Mouse (Mus musculus) embryonic facial prominence, embryonic 11.5 days (tissue): ENCODE measurements around the gene Stxbp2. TPM values are rescaled to one million over a fixed set of nuclear protein-coding genes. Genes with fewer than 3 reads are reported as not detected.

Source experiments
- ATAC-seq: fragments of 200-750 bp; cut with Nextera tagmentation; replicated peaks from 2 replicates; pipeline ENCODE4 v1.8.0; 2017; ENCODE audit warnings: low read depth; ENCODE audit not compliant: insufficient number of reproducible peaks, low FRiP score, low TSS enrichment
- DNase-seq: peaks from one replicate; pipeline ENCODE4 v3.0.0-alpha.2; 2015; ENCODE audit warnings: low spot score
- H3K27ac ChIP-seq: fragments of 300-500 bp; sonication (generic); replicated peaks from 2 replicates; pipeline ENCODE4 v1.5.1; 2014; ENCODE audit warnings: mild to moderate bottlenecking, low read depth, low read length, control low read depth
- H3K27me3 ChIP-seq: fragments of 300-500 bp; sonication (generic); 2 replicates; pipeline ENCODE4 v1.6.1; 2014; ENCODE audit warnings: mild to moderate bottlenecking, low read length, moderate library complexity, mixed read lengths; ENCODE audit not compliant: control insufficient read depth, insufficient read depth
- H3K36me3 ChIP-seq: fragments of 300-500 bp; sonication (generic); replicated peaks from 2 replicates; pipeline ENCODE4 v1.6.1; 2014; ENCODE audit warnings: low read depth, mild to moderate bottlenecking, low read length, moderate library complexity, mixed read lengths; ENCODE audit not compliant: control insufficient read depth, insufficient read depth
- H3K4me1 ChIP-seq: fragments of 300-500 bp; sonication (generic); 2 replicates; pipeline ENCODE4 v1.6.1; 2014; ENCODE audit warnings: low read length, mixed read lengths; ENCODE audit not compliant: control insufficient read depth, insufficient read depth
- H3K4me2 ChIP-seq: fragments of 300-500 bp; sonication (generic); 2 replicates; pipeline ENCODE4 v1.6.1; 2014; ENCODE audit warnings: low read depth, mild to moderate bottlenecking, control low read depth, low read length, moderate library complexity
- H3K4me3 ChIP-seq: fragments of 300-500 bp; sonication (generic); 2 replicates; pipeline ENCODE4 v1.5.1; 2014; ENCODE audit warnings: low read depth, low read length, control low read depth
- H3K9ac ChIP-seq: fragments of 300-500 bp; sonication (generic); replicated peaks from 2 replicates; pipeline ENCODE4 v1.6.1; 2014; ENCODE audit warnings: mild to moderate bottlenecking, control low read depth, low read length
- H3K9me3 ChIP-seq: fragments of 300-500 bp; sonication (generic); replicated peaks from 2 replicates; pipeline ENCODE4 v1.6.1; 2016; ENCODE audit warnings: mild to moderate bottlenecking, low read length, inconsistent platforms, mixed read lengths; ENCODE audit not compliant: control insufficient read depth
- WGBS: fragments of 180-500 bp; shearing (Covaris S2); extraction: QIAGEN DNeasy Blood & Tissue Kit; methylation state at CpG from one replicate; pipeline ENCODE4 v1.1.7; 2014; 5-methylcytosine and 5-hydroxymethylcytosine counted together
- polyA plus RNA-seq: library from polyadenylated mRNA; unstranded; fragments of >200 nt; fragmentation: Nextera tagmentation; extraction: Ambion mirVana; gene quantifications from 2 replicates; pipeline ENCODE4 v1.2.1, GENCODE M21; 2014

Stxbp2 gene
- polyA plus RNA-seq, 1 experiment from 2014 or later, result 24.9 TPM

DNA sequence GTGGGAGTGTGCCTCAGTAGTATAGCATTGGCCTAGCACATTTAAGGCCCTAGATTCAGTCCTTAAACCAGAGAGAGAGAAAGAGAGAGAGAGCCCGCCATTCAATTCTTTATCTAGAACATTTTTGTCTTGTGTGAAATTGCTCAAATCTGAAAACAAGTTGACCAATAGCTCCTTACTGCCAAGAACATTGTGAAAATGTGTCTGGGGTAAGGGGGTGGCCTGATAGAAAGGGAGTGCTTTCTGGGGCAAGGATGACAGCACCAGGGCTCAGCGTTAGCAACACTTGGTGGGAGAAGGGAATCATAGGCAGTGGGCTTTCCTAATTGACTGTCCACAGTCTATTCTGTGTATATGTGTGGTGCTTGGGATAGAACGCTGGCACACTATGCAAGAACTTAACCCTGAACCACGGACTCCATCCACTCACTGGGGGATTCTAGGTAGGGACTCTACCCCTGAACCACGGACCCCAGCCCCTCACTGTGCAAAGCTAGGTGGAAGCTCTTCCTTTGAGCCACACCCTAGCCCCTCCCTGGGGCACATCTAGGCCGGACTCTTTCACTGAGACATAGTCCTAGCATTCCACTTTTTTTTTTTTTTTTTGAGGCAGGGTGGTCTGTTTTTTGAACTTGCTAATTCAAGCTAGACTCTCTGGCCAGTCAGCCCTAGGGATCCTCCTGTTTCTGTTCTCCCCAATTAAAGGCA is 16.2 kb downstream of the Stxbp2 start:
- no peak overlapping the region for H3K9ac ChIP-seq
- H3K9me3 ChIP-seq, result no peaks in the 10 kb centered on the region
- H3K4me3 ChIP-seq, result no peak overlapping the region
- H3K27me3 ChIP-seq, result no peaks in the 10 kb centered on the region
- H3K27ac ChIP-seq, result no peak overlapping the region
- no peaks in the 10 kb centered on the region for H3K36me3 ChIP-seq
- no peaks in the 10 kb centered on the region for H3K4me1 ChIP-seq
- 77% methylated on average over 6 of the region's 6 CpGs for WGBS
- no peak overlapping the region for H3K4me2 ChIP-seq
- DNase-seq, result no peak
- ATAC-seq, result no peak

DNA sequence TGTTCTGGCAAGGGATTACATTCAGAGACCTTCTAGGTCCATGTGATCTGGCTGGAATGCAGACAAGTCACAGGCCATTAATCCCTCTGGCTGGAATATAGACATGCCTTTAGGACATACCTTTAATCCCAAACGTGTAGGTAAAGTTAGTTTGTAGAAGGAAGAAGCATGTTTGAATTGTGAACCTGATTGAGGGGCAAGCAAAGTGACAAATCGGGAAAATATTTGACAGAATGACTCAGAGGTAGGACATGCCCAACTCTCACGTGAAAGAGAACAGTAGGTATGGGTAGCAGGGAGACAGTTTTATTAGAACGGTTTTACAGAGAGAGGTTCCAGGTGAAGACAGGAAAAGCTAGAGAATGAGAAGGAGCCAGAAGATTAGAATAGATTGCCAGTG is 16.8 kb downstream of the Stxbp2 start:
- Histone ChIP-seq H3K4me1 (no peaks in the 10 kb centered on the region), H3K4me2 (no peak overlapping the region), H3K27ac (no peak overlapping the region), H3K27me3 (no peaks in the 10 kb centered on the region), H3K36me3 (no peaks in the 10 kb centered on the region), H3K4me3 (no peak overlapping the region), H3K9ac (no peak overlapping the region), H3K9me3 (no peaks in the 10 kb centered on the region)
- DNase-seq (no peak), ATAC-seq (no peak)
- WGBS, result 78% methylated on average over 4 of the region's 4 CpGs

DNA sequence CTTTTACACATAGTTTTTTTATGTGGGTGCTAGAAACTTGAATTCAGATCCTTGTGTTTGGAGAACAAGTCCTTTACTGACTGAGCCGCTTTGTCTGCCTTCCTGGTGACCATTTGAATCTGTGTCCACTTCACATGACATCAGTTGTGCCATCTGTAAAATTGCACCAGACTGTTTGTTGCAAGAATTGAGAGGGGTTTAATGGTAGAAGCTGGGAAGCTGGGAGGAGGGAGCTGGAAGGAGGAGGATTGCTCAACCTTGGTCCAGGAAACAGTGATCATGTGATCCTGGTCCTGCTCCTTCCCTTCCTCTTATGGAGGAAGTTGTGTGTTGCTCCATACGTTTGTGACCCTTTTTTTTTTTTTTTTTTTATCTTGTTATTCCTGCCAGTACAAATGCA is 17.5 kb downstream of the Stxbp2 start:
- DNase-seq (no peak), ATAC-seq (no peak)
- Histone ChIP-seq H3K27me3 (no peaks in the 10 kb centered on the region), H3K36me3 (no peaks in the 10 kb centered on the region), H3K9ac (no peak overlapping the region), H3K27ac (no peak overlapping the region), H3K4me2 (no peak overlapping the region), H3K9me3 (no peaks in the 10 kb centered on the region), H3K4me3 (no peak overlapping the region), H3K4me1 (no peaks in the 10 kb centered on the region)
- 57% methylated on average over 2 of the region's 2 CpGs for WGBS

DNA sequence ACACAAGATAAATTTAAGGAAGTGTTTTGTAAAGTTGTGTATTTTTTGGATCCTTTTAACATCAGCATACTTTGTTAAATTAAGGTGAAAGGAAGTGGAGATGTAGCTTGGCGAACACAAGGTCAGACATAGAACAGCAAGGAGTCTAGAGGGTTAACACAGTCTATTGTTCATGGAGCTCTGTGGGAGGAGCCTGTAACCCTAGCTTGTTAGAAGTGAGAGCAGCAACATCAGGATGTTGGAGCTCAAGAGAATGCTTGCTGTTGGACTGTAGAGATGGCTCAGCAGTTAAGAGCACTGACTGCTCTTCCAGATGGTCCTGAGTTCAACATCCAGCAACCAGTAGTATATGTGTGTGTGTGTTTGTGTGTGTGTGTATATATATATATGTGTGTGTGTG is 18.2 kb downstream of the Stxbp2 start:
- Histone ChIP-seq H3K27ac (no peak overlapping the region), H3K4me3 (no peak overlapping the region), H3K4me1 (no peaks in the 10 kb centered on the region), H3K27me3 (no peaks in the 10 kb centered on the region), H3K9ac (no peak overlapping the region), H3K9me3 (no peaks in the 10 kb centered on the region), H3K4me2 (no peak overlapping the region), H3K36me3 (no peaks in the 10 kb centered on the region)
- DNase-seq (peak; percentile 41), ATAC-seq (no peak)
- WGBS, result 39% methylated on average over 1 of the region's 1 CpGs

DNA sequence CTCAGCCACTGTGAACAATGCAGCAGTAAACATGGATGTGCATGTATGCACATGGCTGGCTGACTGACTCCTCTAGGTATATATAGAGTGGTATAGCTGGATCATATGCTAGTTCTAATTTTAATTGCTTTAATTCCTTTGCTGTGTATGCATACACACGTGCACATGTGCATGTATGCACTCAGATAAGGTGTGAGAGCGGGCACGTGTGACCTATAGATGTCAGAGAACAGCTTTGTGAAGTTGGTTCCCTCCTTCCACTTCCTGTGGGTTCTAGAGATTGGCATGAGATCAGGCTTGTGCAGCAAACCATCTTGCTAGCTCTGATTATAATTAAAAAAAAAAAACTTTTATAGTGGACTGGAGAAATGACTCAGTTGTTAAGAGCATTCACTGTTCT is 22.1 kb downstream of the Stxbp2 start:
- WGBS, result 68% methylated on average over 3 of the region's 3 CpGs

DNA sequence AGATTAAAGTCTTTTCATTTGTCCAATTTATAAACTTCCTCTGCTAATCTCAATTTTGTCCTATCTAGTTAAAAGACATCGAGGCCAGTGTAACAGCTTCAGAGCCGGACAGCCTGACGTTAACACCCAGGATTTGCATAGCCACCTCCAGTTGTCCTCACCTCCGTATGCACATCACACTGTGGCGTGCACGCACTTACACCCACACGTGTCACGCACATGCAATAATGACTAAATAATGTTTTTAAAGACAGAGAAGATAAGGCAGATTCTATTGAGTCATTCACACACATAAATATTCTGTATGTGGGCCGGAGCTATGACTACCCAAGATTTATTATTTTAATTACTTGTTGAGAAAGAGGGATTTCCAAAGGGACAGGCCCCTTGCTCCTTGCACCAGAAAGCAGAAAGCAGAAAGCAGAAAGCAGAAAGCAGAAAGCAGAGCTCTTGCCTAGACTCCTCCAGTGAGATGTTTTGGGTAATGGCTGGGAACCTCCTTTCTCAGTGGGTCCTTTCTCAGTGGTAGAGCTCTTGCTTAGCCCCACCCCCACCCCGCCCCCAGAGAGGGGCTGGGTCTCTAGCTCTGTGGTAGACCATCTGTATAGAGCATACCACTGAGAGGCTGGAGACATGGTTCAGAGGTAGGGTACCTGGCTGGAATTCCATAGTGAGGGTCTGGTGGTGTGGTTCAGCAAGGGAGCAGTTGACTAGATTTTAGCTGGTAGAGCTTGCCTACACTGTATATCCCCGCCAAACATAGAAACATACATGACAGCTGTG is 24.2 kb downstream of the Stxbp2 start:
- no peaks in the 10 kb centered on the region; the same call in 1 of the 2 replicates for H3K4me1 ChIP-seq
- H3K36me3 ChIP-seq, result no peaks in the 10 kb centered on the region
- no peak overlapping the region for H3K27ac ChIP-seq
- DNase-seq (no peak), ATAC-seq (no peak)
- H3K27me3 ChIP-seq, result no peaks in the 10 kb centered on the region
- H3K9ac ChIP-seq, result no peak overlapping the region
- no peaks in the 10 kb centered on the region for H3K9me3 ChIP-seq
- no peak overlapping the region for H3K4me3 ChIP-seq
- no peak overlapping the region for H3K4me2 ChIP-seq
- WGBS, result 77% methylated on average over 11 of the region's 11 CpGs

More for the DNA sequence above, 22.1 kb downstream of the Stxbp2 start:
- Histone ChIP-seq H3K36me3 (no peaks in the 10 kb centered on the region), H3K27me3 (no peaks in the 10 kb centered on the region), H3K27ac (no peak overlapping the region), H3K9ac (no peak overlapping the region), H3K4me3 (no peak overlapping the region), H3K9me3 (no peaks in the 10 kb centered on the region), H3K4me2 (no peak overlapping the region), H3K4me1 (no peaks in the 10 kb centered on the region; the same call in 1 of the 2 replicates)
- DNase-seq (no peak), ATAC-seq (no peak)

DNA sequence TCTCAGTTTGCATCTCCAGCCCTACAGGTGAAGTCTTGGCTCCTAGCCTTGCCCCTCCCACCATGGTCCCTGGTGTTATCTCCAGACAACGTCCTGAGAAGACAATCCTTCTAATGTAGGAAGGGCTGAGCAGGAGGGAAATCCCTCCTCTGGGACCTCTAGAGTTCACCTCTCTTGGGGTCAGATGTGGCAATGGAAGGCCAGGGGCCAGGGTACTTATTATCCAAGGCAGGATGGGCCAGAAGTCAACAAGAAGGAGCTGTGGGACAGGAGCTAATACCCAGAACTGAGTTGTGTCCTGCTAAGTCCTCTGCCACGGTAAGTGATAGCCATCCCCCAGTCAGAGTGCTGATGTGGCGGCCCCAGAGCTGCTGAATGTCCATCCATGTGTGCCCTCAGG is 24.8 kb downstream of the Stxbp2 start, which contains the start of gene Retn:
Gene Retn, plus strand, starts transcription at position 245 of the 400 bp plus-strand sequence.
- Histone ChIP-seq H3K4me3 (no peak within 1 kb of the TSS), H3K9me3 (no peaks in the 10 kb centered on the region)

More for the DNA sequence above, 24.8 kb downstream of the Stxbp2 start, which contains the start of gene Retn:
- Histone ChIP-seq H3K27ac (no peak within 1 kb of the TSS), H3K36me3 (no peaks in the 10 kb centered on the region), H3K9ac (no peak within 1 kb of the TSS), H3K4me1 (no peaks in the 10 kb centered on the region; the same call in 1 of the 2 replicates), H3K27me3 (no peaks in the 10 kb centered on the region), H3K4me2 (no peak within 1 kb of the TSS)
- ATAC-seq (no peak), DNase-seq (no peak)
- WGBS, result 68% methylated on average over 3 of the region's 3 CpGs
